Mouse (Mus musculus) ES-E14 (cell line): ENCODE data around the gene Nodal. TPM values are rescaled to one million over a fixed set of nuclear protein-coding genes. Genes with fewer than 3 reads are reported as not detected.

ENCODE experiments used
- DNase-seq: peaks from one replicate; pipeline ENCODE4 v3.0.0-alpha.2; 2013; ENCODE audit warnings: low read depth, low spot score
- H3K27ac ChIP-seq: 2 replicates; pipeline ENCODE4 v1.5.1; 2012; ENCODE audit warnings: low read depth, mild to moderate bottlenecking, low read length, moderate library complexity, mixed read lengths; ENCODE audit not compliant: poor library complexity, insufficient read depth, severe bottlenecking
- H3K36me3 ChIP-seq: 2 replicates; pipeline ENCODE4 v1.6.1; 2012; ENCODE audit warnings: mild to moderate bottlenecking, low read length, moderate library complexity, mixed read lengths; ENCODE audit not compliant: control insufficient read depth, poor library complexity, insufficient read depth, severe bottlenecking
- H3K4me1 ChIP-seq, 2 experiments: fragments of 150-350 bp in 1 of 2; sonication (generic) in 1 of 2; 2 replicates each; pipeline ENCODE4 v1.6.1; 2012; ENCODE audit warnings: low read length in 2 of 2, mild to moderate bottlenecking in 1 of 2, mixed read lengths in 1 of 2; ENCODE audit not compliant: control insufficient read depth in 2 of 2, insufficient read depth in 2 of 2, poor library complexity in 1 of 2
- H3K4me3 ChIP-seq, 2 experiments: fragments of 150-350 bp in 1 of 2; sonication (generic) in 1 of 2; 2 replicates each; pipeline ENCODE4 v1.5.1; 2012; ENCODE audit warnings: low read length in 2 of 2, low read depth in 1 of 2, mild to moderate bottlenecking in 1 of 2, mixed read lengths in 1 of 2; ENCODE audit not compliant: insufficient read depth in 1 of 2, poor library complexity in 1 of 2, severe bottlenecking in 1 of 2
- H3K9ac ChIP-seq: 2 replicates; pipeline ENCODE4 v1.6.1; 2012; ENCODE audit warnings: low read depth, mild to moderate bottlenecking, low read length, mixed read lengths; ENCODE audit not compliant: poor library complexity, insufficient read depth, severe bottlenecking
- H3K9me3 ChIP-seq: fragments of 150-350 bp; sonication (generic); 2 replicates; pipeline ENCODE4 v1.6.1; 2012; ENCODE audit warnings: low read depth, mild to moderate bottlenecking, low read length; ENCODE audit not compliant: control insufficient read depth, insufficient read depth
- CHD2 ChIP-seq: IDR thresholded peaks from 2 replicates; pipeline ENCODE4 v1.6.1; 2014; ENCODE audit warnings: mild to moderate bottlenecking, low read depth, low read length, inconsistent platforms
- HCFC1 ChIP-seq: IDR thresholded peaks from 2 replicates; pipeline ENCODE4 v1.6.1; 2012; ENCODE audit warnings: low read length, inconsistent platforms, borderline replicate concordance; ENCODE audit not compliant: insufficient read depth
- MAFK ChIP-seq: IDR thresholded peaks from 2 replicates; pipeline ENCODE4 v1.6.1; 2014; ENCODE audit warnings: mild to moderate bottlenecking, low read depth, low read length, inconsistent platforms; ENCODE audit not compliant: insufficient read depth
- ZC3H11A ChIP-seq: IDR thresholded peaks from 2 replicates; pipeline ENCODE4 v1.6.1; 2012; ENCODE audit warnings: low read depth, mild to moderate bottlenecking, inconsistent platforms, low read length, borderline replicate concordance
- ZNF384 ChIP-seq: IDR thresholded peaks from 2 replicates; pipeline ENCODE4 v1.6.1; 2012; ENCODE audit warnings: low read depth, low read length, inconsistent platforms
- in situ Hi-C, 2 experiments: fragments of 600-800 bp; cut with MboI; formaldehyde crosslinking; loops; one replicate each; pipeline ENCODE4 v1.15.1; 2025; ENCODE audit warnings: low sequenced_read_pairs in 2 of 2, inconsistent platforms in 1 of 2; ENCODE audit not compliant: unreplicated experiment in 2 of 2
- total RNA-seq: library from RNA; depleted of rRNA; stranded (reverse); fragments of 300-350 nt; gene quantifications from 2 replicates; pipeline ENCODE4 v1.2.3, GENCODE M21; 2012

Gene Nodal
- total RNA-seq, 1 experiment = 164 TPM

- H3K9ac ChIP-seq = no peak overlapping the region
- H3K4me1 ChIP-seq = peaks cover 3 to 23% of the 10 kb centered on the region in 2 experiments; a peak in 3 of 4 replicates
- H3K9me3 ChIP-seq = no peaks in the 10 kb centered on the region
- peaks cover 20% of the 10 kb centered on the region for H3K36me3 ChIP-seq
- TF ChIP-seq MAFK (no peak), ZNF384 (no peak), HCFC1 (no peak), CHD2 (no peak), ZC3H11A (no peak)
- H3K27ac ChIP-seq = no peak overlapping the region
- DNase-seq = no peak
- in situ Hi-C loops = no loop called here
- no peak overlapping the region for H3K4me3 ChIP-seq
Observed at GRCm38 (mm10) chr10:61443456-61443855, 25.7 kb downstream of the Nodal start.

GRCm38 (mm10) chr10:61443876-61444275 is 26.1 kb downstream of the Nodal start:
- peaks cover 3 to 23% of the 10 kb centered on the region in 2 experiments; a peak in 3 of 4 replicates for H3K4me1 ChIP-seq
- H3K4me3 ChIP-seq = no peak overlapping the region
- TF ChIP-seq ZC3H11A (no peak), CHD2 (no peak), MAFK (no peak), ZNF384 (no peak), HCFC1 (no peak)
- H3K36me3 ChIP-seq = peaks cover 22% of the 10 kb centered on the region
- no peak overlapping the region for H3K27ac ChIP-seq
- H3K9me3 ChIP-seq = no peaks in the 10 kb centered on the region
- DNase-seq = no peak
- H3K9ac ChIP-seq = no peak overlapping the region
- in situ Hi-C loops = no loop called here

- no peak for TF ChIP-seq CHD2
- peaks cover 3 to 25% of the 10 kb centered on the region in 2 experiments; a peak in 3 of 4 replicates for H3K4me1 ChIP-seq
- no peak overlapping the region for H3K27ac ChIP-seq
- no peaks in the 10 kb centered on the region for H3K9me3 ChIP-seq
- DNase-seq = no peak
- in situ Hi-C loops = no loop called here
- no peak overlapping the region for H3K4me3 ChIP-seq
- H3K36me3 ChIP-seq = peaks cover 28% of the 10 kb centered on the region
- no peak overlapping the region for H3K9ac ChIP-seq
Observed at GRCm38 (mm10) chr10:61445016-61445415, 27.2 kb downstream of the Nodal start.

DNA sequence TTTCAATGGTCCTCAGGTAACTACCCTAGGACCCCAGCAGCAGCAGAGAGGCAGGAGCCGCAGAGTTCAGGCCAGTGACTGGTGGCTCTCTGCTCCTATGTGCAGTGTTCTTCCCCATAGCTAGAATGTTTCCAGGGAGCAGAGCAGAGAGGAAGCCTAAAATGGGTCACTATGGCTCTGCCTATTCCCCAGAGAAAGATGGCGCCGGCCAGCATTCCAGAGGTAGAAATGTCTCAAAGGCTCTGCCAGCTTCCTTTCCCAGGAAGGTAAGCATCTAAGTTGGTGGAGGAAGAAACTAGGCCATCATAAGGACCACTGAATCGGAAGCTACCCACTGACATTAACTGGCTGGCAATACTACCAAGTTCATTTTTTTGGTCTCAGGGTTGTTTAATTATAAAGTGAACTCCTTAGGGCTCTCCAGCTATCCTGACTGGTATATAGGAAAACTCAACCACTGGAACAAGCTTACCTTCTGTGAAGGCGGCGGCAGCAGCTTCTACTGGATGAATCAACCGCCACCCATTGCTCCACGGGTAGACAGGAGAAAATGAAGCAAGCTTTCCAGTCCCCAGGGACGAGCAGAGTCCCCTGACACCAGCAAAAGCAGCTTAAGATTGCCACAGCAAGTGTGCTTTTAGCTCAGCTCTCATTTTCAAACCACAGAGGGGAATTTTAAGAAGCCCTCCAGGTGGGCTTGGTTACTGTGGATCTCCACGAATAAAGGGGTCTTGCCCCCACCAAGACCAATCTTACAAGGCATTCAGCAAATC is 30.0 kb downstream of the Nodal start:
- Histone ChIP-seq H3K27ac (no peak overlapping the region), H3K4me1 (peaks cover 3 to 19% of the 10 kb centered on the region in 2 experiments; a peak in 3 of 4 replicates), H3K4me3 (no peak overlapping the region), H3K9ac (no peak overlapping the region; the same call in 1 of the 2 replicates), H3K9me3 (no peaks in the 10 kb centered on the region), H3K36me3 (peaks cover 28% of the 10 kb centered on the region)
- TF ChIP-seq HCFC1 (no peak), ZNF384 (no peak), CHD2 (no peak), ZC3H11A (no peak), MAFK (no peak)
- in situ Hi-C loops = no loop called here
- no peak for DNase-seq

- TF ChIP-seq ZNF384 (no peak), MAFK (no peak), ZC3H11A (no peak), HCFC1 (no peak), CHD2 (no peak)
- Histone ChIP-seq H3K9ac (no peak overlapping the region), H3K4me1 (peaks cover 0 to 14% of the 10 kb centered on the region in 2 experiments; a peak in 3 of 4 replicates)
Observed at GRCm38 (mm10) chr10:61448834-61449233, 31.1 kb downstream of the Nodal start.

More at GRCm38 (mm10) chr10:61448834-61449233, 31.1 kb downstream of the Nodal start:
- no peak overlapping the region for H3K27ac ChIP-seq
- in situ Hi-C loops = no loop called here
- peaks cover 26% of the 10 kb centered on the region for H3K36me3 ChIP-seq
- no peak for DNase-seq
- no peaks in the 10 kb centered on the region for H3K9me3 ChIP-seq
- H3K4me3 ChIP-seq = peak overlapping the region in 1 of 2 experiments; percentile 10; a peak in 1 of 4 replicates
